Mouse (Mus musculus): ENCODE measurements around the gene Pprc1. TPM values are rescaled to one million over a fixed set of nuclear protein-coding genes. Genes with fewer than 3 reads are reported as not detected.
A peak's percentile ranks its signal among the peaks of the same experiment; 100 is the strongest.

Gene Pprc1
- total and polyA plus RNA-seq, 2 experiments from 2014 or later = 10.6 to 11.3 TPM

- 2% methylated on average over 70 of the region's 70 CpGs for WGBS
- Histone ChIP-seq H3K4me3 (ENCODE audit: low read depth, low read length) (peak within 1 kb of the TSS; percentile 49), H3K4me2 (ENCODE audit: low read depth) (peak within 1 kb of the TSS; percentile 95), H3K36me3 (ENCODE audit: insufficient read depth) (no peaks in the 10 kb centered on the region), H3K9ac (peak within 1 kb of the TSS; percentile 58), H3K27me3 (ENCODE audit: insufficient read depth, low read length) (no peaks in the 10 kb centered on the region), H3K27ac (ENCODE audit: low read depth, low read length) (no peak within 1 kb of the TSS), H3K4me1 (ENCODE audit: insufficient read depth) (peaks cover 3% of the 10 kb centered on the region), H3K9me3 (ENCODE audit: low read length) (no peaks in the 10 kb centered on the region)
- no peak; the same call in 1 of the 2 replicates for TF ChIP-seq CTCF (IDR thresholded peaks at IDR 0.05; ENCODE audit: low read depth)
- peak; percentile 44 for DNase-seq
- peak; percentile 39 for ATAC-seq
Measured at GRCm38 (mm10) chr19:46003371-46004226, 41.1 kb upstream of the Pprc1 start, which contains the start of gene Hps6. Hps6 (plus strand) TSS chr19:46003508.

GRCm38 (mm10) chr19:46004814-46005466, 39.7 kb upstream of the Pprc1 start:
- no peaks in the 10 kb centered on the region for H3K36me3 ChIP-seq (ENCODE audit: insufficient read depth)
- DNase-seq = no peak
- peaks cover 3% of the 10 kb centered on the region for H3K4me1 ChIP-seq (ENCODE audit: insufficient read depth)
- 69% methylated on average over 17 of the region's 17 CpGs for WGBS
- no peak overlapping the region for H3K9ac ChIP-seq
- no peak for TF ChIP-seq CTCF (IDR thresholded peaks at IDR 0.05; ENCODE audit: low read depth)
- no peaks in the 10 kb centered on the region for H3K27me3 ChIP-seq (ENCODE audit: insufficient read depth, low read length)
- no peak for ATAC-seq
- no peak overlapping the region for H3K27ac ChIP-seq (ENCODE audit: low read depth, low read length)
- no peaks in the 10 kb centered on the region for H3K9me3 ChIP-seq (ENCODE audit: low read length)
- no peak overlapping the region for H3K4me3 ChIP-seq (ENCODE audit: low read depth, low read length)
- H3K4me2 ChIP-seq (ENCODE audit: low read depth) = no peak overlapping the region

GRCm38 (mm10) chr19:46005680-46006079, 39.0 kb upstream of the Pprc1 start:
- ATAC-seq = no peak
- Histone ChIP-seq H3K27ac (ENCODE audit: low read depth, low read length) (no peak overlapping the region), H3K27me3 (ENCODE audit: insufficient read depth, low read length) (no peaks in the 10 kb centered on the region), H3K4me1 (ENCODE audit: insufficient read depth) (peaks cover 3% of the 10 kb centered on the region), H3K9ac (no peak overlapping the region), H3K4me3 (ENCODE audit: low read depth, low read length) (no peak overlapping the region), H3K9me3 (ENCODE audit: low read length) (no peaks in the 10 kb centered on the region), H3K36me3 (ENCODE audit: insufficient read depth) (no peaks in the 10 kb centered on the region), H3K4me2 (ENCODE audit: low read depth) (no peak overlapping the region)
- no peak for DNase-seq
- WGBS = 86% methylated on average over 7 of the region's 7 CpGs
- TF ChIP-seq CTCF (IDR thresholded peaks at IDR 0.05; ENCODE audit: low read depth) = no peak

GRCm38 (mm10) chr19:46014572-46015178, 30.0 kb upstream of the Pprc1 start:
- DNase-seq (peak; percentile 89), ATAC-seq (peak; percentile 84)
- WGBS = 43% methylated on average over 12 of the region's 12 CpGs
- H3K36me3 ChIP-seq (ENCODE audit: insufficient read depth) = no peaks in the 10 kb centered on the region
- no peak overlapping the region for H3K9ac ChIP-seq
- no peak overlapping the region for H3K27ac ChIP-seq (ENCODE audit: low read depth, low read length)
- peak; percentile 95 for TF ChIP-seq CTCF (IDR thresholded peaks at IDR 0.05; ENCODE audit: low read depth)
- H3K27me3 ChIP-seq (ENCODE audit: insufficient read depth, low read length) = no peaks in the 10 kb centered on the region
- no peaks in the 10 kb centered on the region for H3K4me1 ChIP-seq (ENCODE audit: insufficient read depth)
- no peak overlapping the region for H3K4me2 ChIP-seq (ENCODE audit: low read depth)
- no peaks in the 10 kb centered on the region for H3K9me3 ChIP-seq (ENCODE audit: low read length)
- H3K4me3 ChIP-seq (ENCODE audit: low read depth, low read length) = no peak overlapping the region

- no peak overlapping the region for H3K4me3 ChIP-seq (ENCODE audit: low read depth, low read length)
- TF ChIP-seq CTCF (IDR thresholded peaks at IDR 0.05; ENCODE audit: low read depth) = no peak
Measured at GRCm38 (mm10) chr19:46016023-46016422, 28.7 kb upstream of the Pprc1 start.

GRCm38 (mm10) chr19:46024959-46025358, 19.7 kb upstream of the Pprc1 start:
- no peak overlapping the region for H3K4me2 ChIP-seq (ENCODE audit: low read depth)
- no peak overlapping the region for H3K4me3 ChIP-seq (ENCODE audit: low read depth, low read length)
- no peak overlapping the region for H3K27ac ChIP-seq (ENCODE audit: low read depth, low read length)
- H3K9ac ChIP-seq = no peak overlapping the region
- TF ChIP-seq CTCF (IDR thresholded peaks at IDR 0.05; ENCODE audit: low read depth) = no peak
- no peaks in the 10 kb centered on the region for H3K4me1 ChIP-seq (ENCODE audit: insufficient read depth)
- H3K9me3 ChIP-seq (ENCODE audit: low read length) = no peaks in the 10 kb centered on the region
- DNase-seq = no peak
- ATAC-seq = no peak
- WGBS = 82% methylated on average over 6 of the region's 6 CpGs
- no peaks in the 10 kb centered on the region for H3K27me3 ChIP-seq (ENCODE audit: insufficient read depth, low read length)
- no peaks in the 10 kb centered on the region for H3K36me3 ChIP-seq (ENCODE audit: insufficient read depth)

More at GRCm38 (mm10) chr19:46016023-46016422, 28.7 kb upstream of the Pprc1 start:
- WGBS = 58% methylated on average over 2 of the region's 2 CpGs
- Histone ChIP-seq H3K36me3 (ENCODE audit: insufficient read depth) (no peaks in the 10 kb centered on the region), H3K4me2 (ENCODE audit: low read depth) (no peak overlapping the region), H3K27ac (ENCODE audit: low read depth, low read length) (no peak overlapping the region), H3K27me3 (ENCODE audit: insufficient read depth, low read length) (no peaks in the 10 kb centered on the region), H3K9ac (no peak overlapping the region), H3K4me1 (ENCODE audit: insufficient read depth) (no peaks in the 10 kb centered on the region), H3K9me3 (ENCODE audit: low read length) (no peaks in the 10 kb centered on the region)
- ATAC-seq (no peak), DNase-seq (no peak)

Measured in forebrain, postnatal 0 days (tissue).